Mouse (Mus musculus) liver, embryonic 13.5 days (tissue): ENCODE measurements around the gene Cdc45. TPM values are rescaled to one million over a fixed set of nuclear protein-coding genes. Genes with fewer than 3 reads are reported as not detected.

Experiments
- polyA plus RNA-seq: library from polyadenylated mRNA; unstranded; fragments of >200 nt; fragmentation: Nextera tagmentation; extraction: Ambion mirVana; gene quantifications from 2 replicates; pipeline ENCODE4 v1.2.1, GENCODE M21; 2015

Cdc45 gene
- polyA plus RNA-seq, 1 experiment from 2014 or later: 46.2 TPM

Other genes with a start within 250 kb of the Cdc45 start
- 0.05 TPM in 1 of 2 replicates, not detected in the other for gene Tbx1, start 221.3 kb downstream of the Cdc45 start, polyA plus RNA-seq
- gene Gp1bb, start 189.6 kb downstream of the Cdc45 start, polyA plus RNA-seq: 25.2 and 32.4 TPM in 2 replicates
- gene Gm49601, start 185.6 kb downstream of the Cdc45 start, polyA plus RNA-seq: 0.14 and 0.78 TPM in 2 replicates
- 2.4 and 2.6 TPM in 2 replicates for gene Sept5, start 182.0 kb downstream of the Cdc45 start, polyA plus RNA-seq
- gene Cldn5, start 35.1 kb downstream of the Cdc45 start, polyA plus RNA-seq: 7.8 and 8.3 TPM in 2 replicates
- 47.0 and 53.3 TPM in 2 replicates for gene Ufd1, start 208 bp downstream of the Cdc45 start, polyA plus RNA-seq
- gene 2510002D24Rik, start 24.6 kb upstream of the Cdc45 start, polyA plus RNA-seq: 20.3 and 23.8 TPM in 2 replicates
- not detected in 2 replicates for gene Gm28539, start 24.6 kb upstream of the Cdc45 start, polyA plus RNA-seq
- gene Mrpl40, start 64.9 kb upstream of the Cdc45 start, polyA plus RNA-seq: 84.7 and 88.8 TPM in 2 replicates
- gene Hira, start 65.0 kb upstream of the Cdc45 start, polyA plus RNA-seq: 7.9 and 9.1 TPM in 2 replicates